Mouse (Mus musculus) layer of hippocampus, adult 9-11 months (tissue): ENCODE data around the gene Katna1.
"Not testable (repeated sequence)": the region's sequence is repeated elsewhere in the genome, so short reads cannot be mapped to it uniquely, and the experiment has no call there.

Experiments used
- DNase-seq: peaks from one replicate; pipeline ENCODE4 v3.0.0; 2022

The Katna1 gene

DNA sequence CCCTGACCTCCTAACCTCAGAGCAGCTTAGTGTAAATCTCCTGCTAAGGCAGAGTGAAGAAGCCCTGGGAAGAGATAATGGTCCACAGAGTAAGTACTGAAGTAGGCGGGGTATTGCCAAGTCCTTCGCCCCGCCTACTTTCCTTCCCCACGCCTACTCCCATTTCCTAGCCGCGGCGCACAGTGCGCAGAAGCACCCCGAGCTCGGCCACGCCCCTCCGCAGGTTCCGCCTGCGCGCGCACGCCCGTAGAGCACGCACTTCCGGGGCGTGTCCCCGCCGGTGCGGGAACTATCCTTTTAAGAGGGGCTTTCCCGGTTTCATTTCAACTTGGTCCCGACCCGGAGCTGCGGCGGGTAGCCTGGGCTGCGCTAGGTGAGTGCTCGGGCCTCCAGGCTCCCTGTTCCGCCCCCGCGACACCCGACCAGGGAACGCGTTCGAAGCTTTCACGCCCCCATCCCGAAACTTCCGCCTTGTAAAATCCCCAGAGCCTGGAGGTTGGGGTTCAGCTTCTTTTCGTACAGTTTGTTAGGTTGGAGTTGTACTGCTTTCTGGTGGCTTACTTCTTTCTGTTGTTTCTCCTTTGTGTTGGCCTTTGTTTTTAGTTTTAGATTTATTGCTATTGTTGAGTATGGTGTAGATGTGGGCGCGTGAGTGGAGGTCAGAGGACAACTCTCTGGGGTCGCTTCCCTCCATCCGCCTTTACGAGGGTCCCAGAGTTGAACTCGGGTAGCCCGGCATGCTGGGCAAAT lies at the start of gene Katna1:
Katna1 (plus strand) TSS at position 250 of the 750 bp plus-strand sequence.
- peak; percentile 93 for DNase-seq

GRCm38 (mm10) chr10:7680731-7681301 lies 45.0 kb upstream of the Katna1 start, which contains the start of the genes Pcmt1 and Lats1:
Gene Pcmt1, minus strand, starts transcription at chr10:7681136.
Gene Lats1, plus strand, starts transcription at chr10:7681214.
- peak; percentile 63 for DNase-seq

GRCm38 (mm10) chr10:7681343-7682025 lies 44.3 kb upstream of the Katna1 start:
- DNase-seq = peak; percentile 46

GRCm38 (mm10) chr10:7682249-7682648 lies 43.6 kb upstream of the Katna1 start:
- no peak for DNase-seq

GRCm38 (mm10) chr10:7686902-7687301 lies 38.9 kb upstream of the Katna1 start:
- no peak for DNase-seq

DNA sequence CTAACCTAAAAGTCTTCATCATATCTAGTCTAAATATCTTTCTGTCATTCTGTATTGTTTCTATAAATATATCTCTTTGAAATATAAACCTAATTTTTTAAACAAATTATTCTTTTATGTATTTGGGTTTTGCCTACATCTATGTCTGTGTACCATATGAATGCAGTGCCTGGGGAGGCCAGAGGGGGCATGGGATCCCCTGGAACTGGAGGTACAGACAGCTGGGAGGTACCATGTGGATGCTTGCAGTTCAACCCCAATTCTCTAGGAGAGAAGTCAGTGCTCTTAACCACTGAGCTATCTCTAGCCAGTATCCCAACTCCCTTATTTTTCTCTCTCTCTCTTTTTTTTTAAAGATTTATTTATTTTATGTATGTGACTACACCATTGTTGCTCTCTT lies 30.5 kb upstream of the Katna1 start:
- DNase-seq = no peak

GRCm38 (mm10) chr10:7700120-7700519 lies 25.7 kb upstream of the Katna1 start:
- no peak for DNase-seq

- peak; percentile 33 for DNase-seq
Observed at GRCm38 (mm10) chr10:7702586-7702985, 23.2 kb upstream of the Katna1 start.

DNA sequence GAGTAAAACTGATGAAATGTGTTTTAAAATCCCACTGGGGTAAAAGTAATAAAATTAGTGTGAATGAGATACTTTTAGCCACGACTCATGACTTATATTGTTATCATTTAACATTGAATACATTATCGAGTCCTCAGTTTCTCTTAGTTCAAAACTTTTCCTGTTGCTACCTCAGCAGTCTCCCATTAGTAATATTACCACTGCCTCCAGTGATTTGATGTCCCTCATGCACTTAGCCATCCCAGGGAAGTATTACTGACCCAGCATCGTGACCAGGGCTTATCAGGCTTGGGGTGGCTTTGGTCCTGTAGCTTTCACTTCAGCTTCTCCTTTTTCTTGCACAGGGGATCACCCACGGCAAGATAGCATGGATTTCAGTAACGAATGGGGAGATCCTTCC lies 15.7 kb upstream of the Katna1 start:
- no peak for DNase-seq

DNA sequence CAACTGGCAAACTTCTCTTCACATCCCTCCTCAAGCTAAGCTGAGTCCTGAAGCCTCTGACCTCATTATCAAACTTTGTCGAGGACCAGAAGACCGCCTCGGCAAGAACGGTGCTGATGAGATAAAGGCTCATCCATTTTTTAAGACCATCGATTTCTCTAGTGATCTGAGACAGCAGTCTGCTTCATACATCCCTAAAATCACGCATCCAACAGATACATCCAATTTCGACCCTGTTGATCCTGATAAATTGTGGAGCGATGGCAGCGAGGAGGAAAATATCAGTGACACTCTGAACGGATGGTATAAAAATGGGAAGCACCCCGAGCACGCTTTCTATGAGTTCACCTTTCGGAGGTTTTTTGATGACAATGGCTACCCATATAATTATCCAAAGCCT lies 13.3 kb upstream of the Katna1 start:
- DNase-seq = no peak

GRCm38 (mm10) chr10:7715056-7715455 lies 10.7 kb upstream of the Katna1 start:
- DNase-seq = no peak

- no peak for DNase-seq
Observed at GRCm38 (mm10) chr10:7726501-7726812, 657 bp downstream of the Katna1 start.

GRCm38 (mm10) chr10:7727011-7727410 lies 1.2 kb downstream of the Katna1 start:
- no peak for DNase-seq

GRCm38 (mm10) chr10:7731582-7731981 lies 5.8 kb downstream of the Katna1 start:
- DNase-seq = no peak

DNA sequence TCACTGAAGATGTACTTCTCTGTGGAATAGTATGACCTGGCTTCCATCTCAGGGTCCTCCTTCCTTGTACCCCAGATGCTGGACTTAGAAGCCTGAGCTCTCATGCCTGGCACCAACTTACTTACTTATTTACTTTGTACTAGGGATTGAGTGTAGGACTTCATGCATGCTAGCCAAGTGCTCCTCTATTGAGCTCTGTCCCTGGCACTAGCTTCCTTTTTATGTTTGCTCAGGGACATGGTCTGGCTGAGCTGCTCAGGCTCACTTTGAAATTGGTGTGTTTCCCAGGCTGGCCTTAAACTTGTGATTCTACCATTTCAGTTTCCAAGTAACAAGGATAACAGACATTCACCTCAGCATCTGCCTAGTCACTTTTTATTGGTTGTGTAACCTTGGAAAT lies 11.3 kb downstream of the Katna1 start:
- peak; percentile 8 for DNase-seq

DNA sequence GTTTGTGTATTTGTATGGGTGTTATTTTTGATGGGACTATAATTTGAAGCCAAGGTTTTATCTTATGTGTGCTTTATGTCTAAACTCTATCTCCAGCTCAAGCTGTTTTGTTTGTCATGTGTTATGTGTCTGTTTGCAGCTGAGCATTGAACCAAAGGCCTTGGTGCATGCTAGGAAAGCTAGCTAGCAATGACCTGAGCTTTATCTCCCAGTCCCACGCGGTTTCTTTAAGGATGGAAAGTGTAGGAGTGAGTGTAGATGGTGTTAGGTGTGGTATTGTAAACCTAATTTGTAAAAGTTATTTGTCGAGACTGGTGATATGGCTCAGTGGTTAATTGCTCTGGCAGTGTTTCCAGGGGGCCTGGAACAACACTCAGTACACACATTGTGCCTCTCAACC lies 12.1 kb downstream of the Katna1 start:
- no peak for DNase-seq

GRCm38 (mm10) chr10:7745528-7745927 lies 19.7 kb downstream of the Katna1 start:
- not testable (repeated sequence) for DNase-seq

DNA sequence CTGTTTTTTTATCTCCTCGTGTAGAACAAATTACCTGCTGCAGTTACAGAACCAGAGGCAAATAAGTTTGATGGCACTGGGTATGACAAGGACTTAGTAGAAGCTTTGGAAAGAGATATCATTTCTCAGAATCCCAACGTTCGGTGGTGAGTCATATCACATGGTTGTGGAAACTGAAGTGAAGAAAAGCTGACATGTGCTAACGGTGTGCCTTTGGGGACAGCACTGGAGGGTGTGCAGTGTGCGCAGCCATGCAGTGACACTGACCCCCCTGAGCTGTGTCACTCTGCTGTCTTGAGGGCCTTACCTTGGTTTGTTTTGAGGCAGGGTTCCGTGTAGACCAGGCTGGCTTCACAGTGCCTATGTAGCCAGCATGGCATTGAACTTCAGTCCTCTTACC lies 23.0 kb downstream of the Katna1 start:
- no peak for DNase-seq

GRCm38 (mm10) chr10:7757544-7757943 lies 31.7 kb downstream of the Katna1 start:
- DNase-seq = no peak

DNA sequence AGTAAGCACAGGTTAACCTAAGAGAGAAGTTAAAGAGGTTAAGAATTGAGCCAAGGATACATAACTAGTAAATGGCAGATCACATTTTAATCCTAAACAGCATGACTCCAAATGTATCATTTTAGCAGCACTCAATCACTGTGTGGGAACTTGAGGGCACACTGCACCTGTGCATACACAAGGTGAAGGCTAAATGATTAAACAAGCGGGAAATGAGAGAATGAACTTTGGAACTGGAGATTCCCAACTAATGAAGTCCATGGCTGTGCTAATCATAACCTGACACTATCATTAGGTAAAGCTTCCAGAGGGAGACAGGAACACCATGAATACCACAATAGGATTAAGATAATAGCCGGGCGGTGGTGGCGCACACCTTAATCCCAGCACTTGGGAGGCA lies 46.5 kb downstream of the Katna1 start:
- DNase-seq = no peak

- DNase-seq = no peak
Observed at GRCm38 (mm10) chr10:7772769-7773168, 47.0 kb downstream of the Katna1 start.

DNA sequence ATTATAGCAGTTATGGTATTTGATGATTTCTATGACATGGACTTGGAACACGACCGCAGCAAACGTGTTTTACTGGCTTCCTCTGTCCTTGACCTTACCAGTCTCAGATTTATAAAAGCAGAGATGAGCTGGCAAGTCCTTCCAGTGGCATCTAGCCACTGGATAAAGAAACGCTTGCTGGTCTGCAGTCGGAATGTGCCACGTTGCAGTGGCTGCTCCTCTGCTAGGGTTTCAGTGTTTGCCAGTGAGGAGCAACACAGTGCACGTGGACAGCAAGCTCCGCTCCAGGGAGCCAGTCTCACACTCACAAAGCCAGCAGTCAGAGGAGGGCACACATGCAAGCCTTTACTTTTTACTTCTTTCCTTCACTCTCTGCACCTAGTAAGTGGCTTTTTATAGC lies 49.6 kb downstream of the Katna1 start:
- no peak for DNase-seq

DNA sequence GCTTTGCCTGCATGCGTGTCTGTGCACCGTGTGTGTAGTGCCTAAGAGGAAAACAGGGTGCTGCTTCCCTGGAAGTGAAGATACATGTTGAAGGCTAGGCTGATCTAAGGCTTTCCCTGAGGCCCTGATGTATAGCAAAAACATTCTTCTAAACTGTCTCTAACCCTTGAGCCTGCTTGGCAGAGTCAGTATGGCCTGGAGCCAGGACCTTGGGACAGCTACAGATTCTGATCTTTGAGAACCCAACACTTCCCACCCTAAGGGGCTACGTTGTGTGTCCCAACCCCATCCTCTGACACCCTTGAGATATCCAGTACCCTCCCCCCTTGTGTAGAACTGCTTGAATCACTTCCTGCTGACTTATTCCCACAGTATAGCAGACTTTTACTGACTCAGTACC lies 52.6 kb downstream of the Katna1 start:
- DNase-seq = no peak

DNA sequence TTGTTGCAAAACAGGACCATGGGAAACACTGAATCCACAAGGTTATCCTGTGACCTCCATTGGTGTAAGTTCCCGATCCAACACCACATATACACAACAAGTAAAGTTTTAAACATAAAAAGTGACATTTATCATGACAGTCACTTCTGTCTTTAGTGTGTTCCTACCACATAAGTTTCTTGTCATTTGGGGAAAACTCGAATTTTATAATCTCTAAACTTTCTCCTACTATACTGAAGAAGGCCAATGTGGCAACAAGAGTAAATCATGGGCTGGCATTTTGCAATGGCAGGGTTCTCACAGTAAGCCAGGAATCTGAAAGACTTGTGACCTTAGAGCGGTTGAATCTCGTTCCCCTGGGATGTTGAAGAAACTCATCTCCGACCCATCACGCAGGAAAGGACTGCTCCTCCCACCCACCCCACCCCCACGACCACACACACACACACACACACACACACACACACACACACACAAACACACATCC lies 54.0 kb downstream of the Katna1 start:
- DNase-seq = no peak
